Mouse (Mus musculus) spleen, adult 2 months (tissue): ENCODE measurements around the gene Taf9b. TPM values are rescaled to one million over a fixed set of nuclear protein-coding genes. Genes with fewer than 3 reads are reported as not detected.

Source experiments
- DNase-seq, 2 experiments: peaks; one replicate each; pipeline versions ENCODE4 v3.0.0 to v3.0.0-alpha.2; 2012 to 2021; ENCODE audit warnings: low spot score in 2 of 2, low read depth in 1 of 2
- H3K27ac ChIP-seq: fragments of 200-500 bp; 2 replicates; pipeline ENCODE4 v1.5.1; 2012; ENCODE audit warnings: low read length, inconsistent platforms; ENCODE audit not compliant: insufficient read depth
- H3K27me3 ChIP-seq: fragments of 200-500 bp; 2 replicates; pipeline ENCODE4 v1.6.1; 2012; ENCODE audit warnings: mild to moderate bottlenecking, moderate library complexity, low read length, inconsistent platforms; ENCODE audit not compliant: control insufficient read depth, insufficient read depth
- H3K36me3 ChIP-seq: fragments of 200-500 bp; 2 replicates; pipeline ENCODE4 v1.6.1; 2012; ENCODE audit warnings: mild to moderate bottlenecking, low read length, inconsistent platforms; ENCODE audit not compliant: control insufficient read depth, insufficient read depth
- H3K4me1 ChIP-seq: fragments of 200-500 bp; 2 replicates; pipeline ENCODE4 v1.6.1; 2011; ENCODE audit warnings: inconsistent platforms; ENCODE audit not compliant: control insufficient read depth, insufficient read depth, insufficient read length
- H3K4me3 ChIP-seq: fragments of 200-500 bp; 2 replicates; pipeline ENCODE4 v1.5.1; 2011; ENCODE audit warnings: mild to moderate bottlenecking, inconsistent platforms; ENCODE audit not compliant: insufficient read depth, insufficient read length; ENCODE audit errors: extremely low read depth
- CTCF ChIP-seq: fragments of 200-500 bp; IDR thresholded peaks from 2 replicates; pipeline ENCODE4 v1.5.1; 2011; ENCODE audit warnings: mild to moderate bottlenecking, inconsistent platforms; ENCODE audit not compliant: insufficient read depth, insufficient read length, insufficient replicate concordance; ENCODE audit errors: extremely low read depth
- POLR2A ChIP-seq: fragments of 200-500 bp; IDR thresholded peaks from 2 replicates; pipeline ENCODE4 v1.6.1; 2011; ENCODE audit warnings: low read depth, low read length, inconsistent platforms
- WGBS: fragments of 180-500 bp; shearing (Covaris S2); methylation state at CpG from one replicate; pipeline ENCODE4 v1.1.7; 2018; 5-methylcytosine and 5-hydroxymethylcytosine counted together
- polyA plus RNA-seq: library from polyadenylated mRNA; depleted of rRNA; stranded (reverse); fragments of >200 nt; gene quantifications from 2 replicates; pipeline ENCODE4 v1.2.3, GENCODE M21; 2012

Gene Taf9b
- polyA plus RNA-seq, 1 experiment, result 2.2 TPM

DNA sequence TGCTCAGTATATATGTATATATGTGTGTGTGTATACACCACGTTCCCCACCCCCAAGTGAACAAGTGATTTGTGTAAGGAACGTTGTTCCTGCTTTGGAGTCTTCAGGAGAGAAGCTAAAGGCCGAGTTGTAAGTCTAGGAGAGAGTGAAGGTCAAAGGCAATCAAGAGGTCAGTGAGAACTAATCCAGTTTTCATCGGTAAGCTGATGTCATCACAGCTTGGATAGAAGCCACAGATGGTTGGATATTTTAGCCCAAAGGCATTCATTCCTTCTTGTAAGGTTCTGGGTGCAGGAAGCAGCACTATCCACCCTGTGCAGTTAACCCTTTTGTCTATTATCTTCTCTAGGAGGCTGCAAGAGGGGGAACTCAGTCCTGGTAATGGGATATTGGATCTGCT lies 30.9 kb downstream of the Taf9b start:
- no peaks in the 10 kb centered on the region for H3K36me3 ChIP-seq
- no peaks in the 10 kb centered on the region for H3K27me3 ChIP-seq
- DNase-seq, result no peak
- H3K27ac ChIP-seq, result no peak overlapping the region
- peaks cover 14% of the 10 kb centered on the region for H3K4me1 ChIP-seq
- 64% methylated on average over 4 of the region's 4 CpGs for WGBS
- TF ChIP-seq CTCF (no peak), POLR2A (no peak)
- no peak overlapping the region for H3K4me3 ChIP-seq

DNA sequence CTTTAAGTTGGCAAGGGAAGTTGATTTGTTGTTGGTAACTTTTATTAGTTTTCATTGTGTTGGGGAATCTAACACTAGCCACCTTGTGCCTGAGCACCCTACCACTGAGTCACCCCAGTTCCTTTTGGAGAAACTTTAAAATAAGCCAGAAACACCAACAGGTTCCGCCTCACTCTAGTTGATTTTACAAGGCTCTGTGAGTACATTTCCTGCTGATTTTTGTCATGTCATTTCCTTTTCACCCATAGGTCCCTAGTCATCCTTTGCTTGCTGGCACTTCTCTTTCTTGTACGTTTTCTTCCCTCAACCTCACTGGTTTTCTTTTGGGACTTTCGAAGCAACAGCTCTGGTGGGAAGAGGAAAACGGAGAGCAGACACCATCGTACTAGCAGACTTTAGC lies 31.6 kb downstream of the Taf9b start:
- H3K4me3 ChIP-seq, result no peak overlapping the region
- H3K4me1 ChIP-seq, result peaks cover 14% of the 10 kb centered on the region
- no peaks in the 10 kb centered on the region for H3K27me3 ChIP-seq
- H3K27ac ChIP-seq, result peak overlapping the region; percentile 55; the same call in 1 of the 2 replicates
- TF ChIP-seq CTCF, result no peak
- TF ChIP-seq POLR2A, result no peak
- H3K36me3 ChIP-seq, result no peaks in the 10 kb centered on the region
- no peak for DNase-seq
- 38% methylated on average over 5 of the region's 5 CpGs for WGBS

DNA sequence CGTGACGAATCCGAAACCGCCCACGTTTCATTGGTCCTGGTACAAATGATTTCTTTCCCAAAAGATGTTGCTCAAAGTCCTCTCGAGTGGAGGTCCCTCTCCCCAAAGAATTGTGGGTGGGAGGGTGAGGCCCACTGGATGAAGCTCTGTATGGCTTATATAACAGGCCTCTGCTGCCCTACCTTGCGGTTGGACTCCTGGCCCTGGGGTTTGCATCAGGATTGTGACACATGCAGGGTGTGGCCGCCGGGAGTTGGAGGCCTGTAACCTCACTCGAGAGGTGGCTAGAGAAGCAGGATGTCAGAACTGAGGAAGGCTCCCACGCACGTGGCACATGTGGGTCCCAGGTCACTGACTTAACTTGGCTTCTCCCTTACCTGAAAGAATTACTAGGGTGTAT lies 33.2 kb downstream of the Taf9b start:
- peak overlapping the region; percentile 74 for H3K4me3 ChIP-seq
- H3K36me3 ChIP-seq, result no peaks in the 10 kb centered on the region
- H3K4me1 ChIP-seq, result peaks cover 14% of the 10 kb centered on the region
- no peak overlapping the region; the same call in 1 of the 2 replicates for H3K27ac ChIP-seq
- DNase-seq, result peak in 1 of 2 experiments; percentile 7
- TF ChIP-seq CTCF (no peak), POLR2A (no peak)
- 29% methylated on average over 12 of the region's 12 CpGs for WGBS
- H3K27me3 ChIP-seq, result no peaks in the 10 kb centered on the region

DNA sequence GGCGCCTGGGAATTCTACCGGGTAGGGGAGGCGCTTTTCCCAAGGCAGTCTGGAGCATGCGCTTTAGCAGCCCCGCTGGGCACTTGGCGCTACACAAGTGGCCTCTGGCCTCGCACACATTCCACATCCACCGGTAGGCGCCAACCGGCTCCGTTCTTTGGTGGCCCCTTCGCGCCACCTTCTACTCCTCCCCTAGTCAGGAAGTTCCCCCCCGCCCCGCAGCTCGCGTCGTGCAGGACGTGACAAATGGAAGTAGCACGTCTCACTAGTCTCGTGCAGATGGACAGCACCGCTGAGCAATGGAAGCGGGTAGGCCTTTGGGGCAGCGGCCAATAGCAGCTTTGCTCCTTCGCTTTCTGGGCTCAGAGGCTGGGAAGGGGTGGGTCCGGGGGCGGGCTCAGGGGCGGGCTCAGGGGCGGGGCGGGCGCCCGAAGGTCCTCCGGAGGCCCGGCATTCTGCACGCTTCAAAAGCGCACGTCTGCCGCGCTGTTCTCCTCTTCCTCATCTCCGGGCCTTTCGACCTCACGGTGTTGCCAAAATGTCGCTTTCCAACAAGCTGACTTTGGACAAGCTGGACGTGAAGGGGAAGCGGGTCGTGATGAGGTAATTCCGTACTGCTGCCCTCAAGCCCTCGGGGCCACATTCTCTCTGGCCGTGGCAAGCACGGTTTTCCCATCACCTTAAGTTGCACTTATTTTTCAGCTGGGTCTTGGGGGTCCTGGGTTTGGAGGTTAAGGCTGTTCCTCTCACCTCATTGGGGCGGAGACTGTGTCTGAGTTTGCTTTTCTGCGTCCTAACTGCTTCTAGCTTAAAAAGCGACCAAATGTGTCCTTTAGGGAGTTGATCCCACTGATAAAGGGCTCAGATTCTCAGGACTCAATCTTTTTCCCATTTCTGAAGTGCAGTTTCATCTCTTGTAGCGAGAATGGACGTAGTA lies 34.0 kb downstream of the Taf9b start, which contains the start of gene Pgk1:
TSS of gene Pgk1 (plus strand) at position 388 of the 937 bp plus-strand sequence.
- Histone ChIP-seq H3K4me3 (peak within 1 kb of the TSS; percentile 74), H3K4me1 (peaks cover 14% of the 10 kb centered on the region), H3K27ac (peak within 1 kb of the TSS; percentile 89), H3K36me3 (no peaks in the 10 kb centered on the region), H3K27me3 (no peaks in the 10 kb centered on the region)
- peak; percentile 89 to 90 for DNase-seq
- 21% methylated on average over 54 of the region's 55 CpGs for WGBS
- no peak for TF ChIP-seq CTCF
- peak; percentile 40 for TF ChIP-seq POLR2A

DNA sequence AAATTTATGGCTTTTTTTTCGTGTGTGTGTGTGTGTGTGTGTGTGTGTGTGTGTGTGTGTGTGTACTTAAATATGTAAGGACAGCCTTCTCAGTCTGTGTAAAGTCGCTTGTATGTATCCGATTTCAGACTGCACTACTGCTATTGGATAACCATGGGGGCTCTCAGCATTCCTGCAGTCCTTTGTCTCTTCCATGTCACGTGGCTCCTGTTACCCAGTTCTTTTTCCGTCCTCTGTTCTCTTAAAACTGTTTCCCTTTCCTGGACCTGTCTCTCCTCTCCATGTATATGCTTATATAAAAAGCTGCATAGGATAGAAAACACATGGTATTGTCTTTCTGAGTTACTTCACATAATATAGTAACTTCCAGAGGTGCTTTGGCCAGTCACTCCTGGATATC lies 35.3 kb downstream of the Taf9b start:
- Histone ChIP-seq H3K4me1 (peaks cover 14% of the 10 kb centered on the region), H3K27ac (no peak overlapping the region), H3K4me3 (no peak overlapping the region), H3K27me3 (no peaks in the 10 kb centered on the region), H3K36me3 (no peaks in the 10 kb centered on the region)
- TF ChIP-seq POLR2A (no peak), CTCF (no peak)
- no peak for DNase-seq
- WGBS, result 71% methylated on average over 5 of the region's 5 CpGs

DNA sequence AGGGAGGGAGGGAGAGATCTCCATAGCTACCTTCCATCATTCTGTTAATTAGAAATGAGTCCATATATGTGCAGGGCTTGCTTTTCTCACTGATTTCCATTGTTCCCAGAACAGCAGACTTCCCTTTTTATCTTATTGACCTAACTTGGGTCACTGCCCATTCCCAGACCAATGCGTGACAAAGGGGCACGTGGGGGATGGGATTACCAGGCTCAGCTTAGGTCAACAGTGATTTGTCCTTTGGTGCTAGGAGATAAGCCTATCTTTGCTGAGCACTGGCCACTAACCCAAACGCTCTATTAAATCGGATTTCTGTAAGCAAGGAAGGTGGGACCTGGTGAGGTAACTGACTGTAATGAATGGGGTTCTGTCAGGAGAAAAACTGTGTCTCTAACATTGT lies 36.7 kb downstream of the Taf9b start:
- 83% methylated on average over 4 of the region's 4 CpGs for WGBS
- TF ChIP-seq CTCF (no peak), POLR2A (no peak)

DNA sequence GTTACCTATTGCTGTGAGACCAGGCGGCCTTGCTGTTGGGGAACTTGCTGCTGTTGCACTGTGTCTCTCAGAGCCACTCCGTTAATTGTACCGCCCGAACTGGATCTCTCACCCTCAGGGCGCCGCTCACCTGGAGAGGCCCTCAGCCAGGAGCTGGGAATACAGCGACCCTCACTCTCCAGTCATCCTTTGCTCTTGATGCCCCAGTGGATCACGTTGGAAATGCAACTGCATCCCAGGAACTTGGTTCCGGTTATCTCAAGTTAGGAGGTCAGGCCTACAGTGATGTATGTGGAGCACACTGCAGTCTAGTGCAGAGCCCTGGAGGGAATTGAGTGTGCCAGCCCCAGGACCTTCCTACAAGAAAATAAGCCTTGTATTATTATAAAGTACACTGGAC lies 44.6 kb downstream of the Taf9b start:
- no peak for DNase-seq
- H3K27me3 ChIP-seq, result no peaks in the 10 kb centered on the region
- H3K4me3 ChIP-seq, result no peak overlapping the region
- no peak overlapping the region for H3K27ac ChIP-seq
- 77% methylated on average over 9 of the region's 9 CpGs for WGBS
- TF ChIP-seq POLR2A (no peak), CTCF (no peak)
- no peaks in the 10 kb centered on the region for H3K4me1 ChIP-seq
- no peaks in the 10 kb centered on the region for H3K36me3 ChIP-seq

More for the DNA sequence above, 36.7 kb downstream of the Taf9b start:
- no peak overlapping the region for H3K4me3 ChIP-seq
- H3K27me3 ChIP-seq, result no peaks in the 10 kb centered on the region
- H3K36me3 ChIP-seq, result no peaks in the 10 kb centered on the region
- DNase-seq, result no peak
- peaks cover 12% of the 10 kb centered on the region for H3K4me1 ChIP-seq
- H3K27ac ChIP-seq, result no peak overlapping the region
